Mouse (Mus musculus) lung, embryonic 14.5 days (tissue): ENCODE data around the gene Spi1. TPM values are rescaled to one million over a fixed set of nuclear protein-coding genes. Genes with fewer than 3 reads are reported as not detected.

ENCODE experiments used
- ATAC-seq: fragments of 200-750 bp; cut with Nextera tagmentation; 2 replicates; pipeline ENCODE4 v1.8.0; 2017; ENCODE audit warnings: mild to moderate bottlenecking, moderate TSS enrichment, moderate library complexity; ENCODE audit not compliant: insufficient read depth
- DNase-seq: peaks from one replicate; pipeline ENCODE4 v3.0.0-alpha.2; 2015
- H3K27ac ChIP-seq: fragments of 300-500 bp; sonication (generic); 2 replicates; pipeline ENCODE4 v1.5.1; 2014; ENCODE audit warnings: low read depth, mild to moderate bottlenecking, moderate library complexity
- H3K27me3 ChIP-seq: fragments of 300-500 bp; sonication (generic); 2 replicates; pipeline ENCODE4 v1.6.1; 2014; ENCODE audit warnings: low read length, control low read depth; ENCODE audit not compliant: insufficient read depth
- H3K36me3 ChIP-seq: fragments of 300-500 bp; sonication (generic); 2 replicates; pipeline ENCODE4 v1.6.1; 2014; ENCODE audit warnings: control low read depth; ENCODE audit not compliant: insufficient read depth
- H3K4me1 ChIP-seq: fragments of 300-500 bp; sonication (generic); 2 replicates; pipeline ENCODE4 v1.6.1; 2014; ENCODE audit warnings: antibody characterized with exemption, control low read depth; ENCODE audit not compliant: insufficient read depth
- H3K4me2 ChIP-seq: fragments of 300-500 bp; sonication (generic); 2 replicates; pipeline ENCODE4 v1.6.1; 2014; ENCODE audit warnings: mild to moderate bottlenecking
- H3K4me3 ChIP-seq: fragments of 300-500 bp; sonication (generic); 2 replicates; pipeline ENCODE4 v1.5.1; 2014; ENCODE audit warnings: low read depth, low read length
- H3K9ac ChIP-seq: fragments of 300-500 bp; sonication (generic); 2 replicates; pipeline ENCODE4 v1.6.1; 2014
- H3K9me3 ChIP-seq: fragments of 300-500 bp; sonication (generic); 2 replicates; pipeline ENCODE4 v1.6.1; 2016; ENCODE audit warnings: low read depth, low read length, control low read depth
- CTCF ChIP-seq: IDR thresholded peaks from 2 replicates; pipeline ENCODE4 v1.5.1; 2016; ENCODE audit warnings: antibody characterized with exemption, low read depth
- WGBS: fragments of 180-500 bp; shearing (Covaris S2); extraction: QIAGEN DNeasy Blood & Tissue Kit; methylation state at CpG from one replicate; pipeline ENCODE4 v1.1.7; 2014; 5-methylcytosine and 5-hydroxymethylcytosine counted together
- polyA plus RNA-seq: library from polyadenylated mRNA; unstranded; fragments of >200 nt; fragmentation: Nextera tagmentation; extraction: Ambion mirVana; gene quantifications from 2 replicates; pipeline ENCODE4 v1.2.1, GENCODE M21; 2014

The Spi1 gene
- polyA plus RNA-seq, 1 experiment from 2014 or later: 6.2 TPM

- DNase-seq (no peak), ATAC-seq (no peak)
- Histone ChIP-seq H3K36me3 (peaks cover 36% of the 10 kb centered on the region), H3K9me3 (no peaks in the 10 kb centered on the region), H3K27me3 (no peaks in the 10 kb centered on the region), H3K4me2 (peak overlapping the region; percentile 86), H3K9ac (no peak overlapping the region), H3K4me3 (0 out of 2 replicates have a peak overlapping the region, but pooled peaks have one; percentile 58), H3K27ac (no peak overlapping the region), H3K4me1 (peaks cover 6% of the 10 kb centered on the region; the same call in 1 of the 2 replicates)
- TF ChIP-seq CTCF: no peak
- WGBS: 52% methylated on average over 13 of the region's 13 CpGs
Observed at GRCm38 (mm10) chr2:91068162-91068871, 13.9 kb upstream of the Spi1 start.

GRCm38 (mm10) chr2:91068872-91069165 lies 13.4 kb upstream of the Spi1 start:
- Histone ChIP-seq H3K4me3 (peak overlapping the region; percentile 58), H3K36me3 (peaks cover 31% of the 10 kb centered on the region), H3K27me3 (no peaks in the 10 kb centered on the region), H3K4me2 (peak overlapping the region; percentile 86), H3K9me3 (no peaks in the 10 kb centered on the region), H3K27ac (no peak overlapping the region), H3K9ac (peak overlapping the region; percentile 57; the same call in 1 of the 2 replicates), H3K4me1 (peaks cover 6% of the 10 kb centered on the region; the same call in 1 of the 2 replicates)
- ATAC-seq: no peak
- DNase-seq: no peak
- WGBS: 41% methylated on average over 6 of the region's 6 CpGs
- TF ChIP-seq CTCF: no peak

- peak overlapping the region; percentile 82 for H3K27ac ChIP-seq
- peaks cover 25% of the 10 kb centered on the region for H3K36me3 ChIP-seq
- H3K27me3 ChIP-seq: no peaks in the 10 kb centered on the region
- WGBS: 4% methylated on average over 14 of the region's 14 CpGs
- no peaks in the 10 kb centered on the region for H3K9me3 ChIP-seq
- ATAC-seq (peak; percentile 9; the same call in 1 of the 2 replicates), DNase-seq (peak; percentile 52)
- H3K9ac ChIP-seq: peak overlapping the region; percentile 57
- peak overlapping the region; percentile 58 for H3K4me3 ChIP-seq
- H3K4me1 ChIP-seq: peaks cover 6% of the 10 kb centered on the region; the same call in 1 of the 2 replicates
- H3K4me2 ChIP-seq: peak overlapping the region; percentile 86
- no peak for TF ChIP-seq CTCF
Observed at GRCm38 (mm10) chr2:91069306-91070000, 12.7 kb upstream of the Spi1 start.

- under 1% methylated on average over 68 of the region's 69 CpGs for WGBS
- peak; percentile 97 for DNase-seq
- H3K9me3 ChIP-seq: no peaks in the 10 kb centered on the region
Observed at GRCm38 (mm10) chr2:91070076-91070800, 12.0 kb upstream of the Spi1 start, which contains the start of gene Slc39a13. Gene Slc39a13 (minus strand): TSS chr2:91070417.

GRCm38 (mm10) chr2:91071059-91071458 lies 11.1 kb upstream of the Spi1 start:
- WGBS: 81% methylated on average over 10 of the region's 10 CpGs
- H3K27me3 ChIP-seq: no peaks in the 10 kb centered on the region
- peak overlapping the region; percentile 86 for H3K4me2 ChIP-seq
- H3K4me1 ChIP-seq: peaks cover 6% of the 10 kb centered on the region; the same call in 1 of the 2 replicates
- H3K9ac ChIP-seq: peak overlapping the region; percentile 57
- DNase-seq: no peak
- peak overlapping the region; percentile 58 for H3K4me3 ChIP-seq
- peaks cover 11% of the 10 kb centered on the region for H3K36me3 ChIP-seq
- no peak for TF ChIP-seq CTCF
- peak overlapping the region; percentile 82 for H3K27ac ChIP-seq
- H3K9me3 ChIP-seq: no peaks in the 10 kb centered on the region
- no peak for ATAC-seq

More at GRCm38 (mm10) chr2:91070076-91070800, 12.0 kb upstream of the Spi1 start, which contains the start of gene Slc39a13:
- peak within 1 kb of the TSS; percentile 58 for H3K4me3 ChIP-seq
- peak within 1 kb of the TSS; percentile 86 for H3K4me2 ChIP-seq
- TF ChIP-seq CTCF: peak; percentile 100
- ATAC-seq: peak; percentile 97
- H3K9ac ChIP-seq: peak within 1 kb of the TSS; percentile 57
- peaks cover 19% of the 10 kb centered on the region for H3K36me3 ChIP-seq
- peak within 1 kb of the TSS; percentile 82 for H3K27ac ChIP-seq
- H3K27me3 ChIP-seq: no peaks in the 10 kb centered on the region
- H3K4me1 ChIP-seq: peaks cover 6% of the 10 kb centered on the region; the same call in 1 of the 2 replicates

GRCm38 (mm10) chr2:91072092-91072491 lies 10.1 kb upstream of the Spi1 start:
- ATAC-seq (no peak), DNase-seq (no peak)
- Histone ChIP-seq H3K4me2 (no peak overlapping the region), H3K4me3 (no peak overlapping the region), H3K27ac (no peak overlapping the region), H3K4me1 (peaks cover 6% of the 10 kb centered on the region; the same call in 1 of the 2 replicates), H3K9ac (no peak overlapping the region; the same call in 1 of the 2 replicates), H3K9me3 (no peaks in the 10 kb centered on the region), H3K27me3 (no peaks in the 10 kb centered on the region), H3K36me3 (0 out of 2 replicates have a peak, but pooled peaks cover 4% of the 10 kb centered on the region)
- TF ChIP-seq CTCF: no peak
- WGBS: 6% methylated on average over 1 of the region's 1 CpGs
